Mouse (Mus musculus) megakaryocyte, embryonic 14.5 days (primary cell): ENCODE measurements at regions not wholly inside any gene's neighbourhood (a gene's known extent, or its start where the extent isn't known, plus 50 kb on each side); places are given as distances from the start of the nearest gene placed in this dataset.

Source experiments
- FLI1 ChIP-seq: IDR thresholded peaks from 2 replicates; pipeline ENCODE4 v1.6.1; 2012; ENCODE audit warnings: low read length, inconsistent platforms, mixed read lengths
- GATA1 ChIP-seq: IDR thresholded peaks from 3 replicates; pipeline ENCODE4 v1.6.1; 2012; ENCODE audit warnings: mixed read lengths, low read length, inconsistent platforms, borderline replicate concordance

- TF ChIP-seq GATA1 (no peak), FLI1 (no peak)
These were observed 192.8 kb downstream of the Nuf2 start for GRCm38 (mm10) chr1:169338461-169338860.
